Mouse (Mus musculus) spleen, adult 2 months (tissue): ENCODE data around the gene Ube2t. TPM values are rescaled to one million over a fixed set of nuclear protein-coding genes. Genes with fewer than 3 reads are reported as not detected.

ENCODE experiments used
- DNase-seq, 2 experiments: peaks; one replicate each; pipeline versions ENCODE4 v3.0.0 to v3.0.0-alpha.2; 2012 to 2021; ENCODE audit warnings: low spot score in 2 of 2, low read depth in 1 of 2
- H3K27ac ChIP-seq: fragments of 200-500 bp; 2 replicates; pipeline ENCODE4 v1.5.1; 2012; ENCODE audit warnings: low read length, inconsistent platforms; ENCODE audit not compliant: insufficient read depth
- H3K27me3 ChIP-seq: fragments of 200-500 bp; 2 replicates; pipeline ENCODE4 v1.6.1; 2012; ENCODE audit warnings: mild to moderate bottlenecking, moderate library complexity, low read length, inconsistent platforms; ENCODE audit not compliant: control insufficient read depth, insufficient read depth
- H3K36me3 ChIP-seq: fragments of 200-500 bp; 2 replicates; pipeline ENCODE4 v1.6.1; 2012; ENCODE audit warnings: mild to moderate bottlenecking, low read length, inconsistent platforms; ENCODE audit not compliant: control insufficient read depth, insufficient read depth
- H3K4me1 ChIP-seq: fragments of 200-500 bp; 2 replicates; pipeline ENCODE4 v1.6.1; 2011; ENCODE audit warnings: inconsistent platforms; ENCODE audit not compliant: control insufficient read depth, insufficient read depth, insufficient read length
- H3K4me3 ChIP-seq: fragments of 200-500 bp; 2 replicates; pipeline ENCODE4 v1.5.1; 2011; ENCODE audit warnings: mild to moderate bottlenecking, inconsistent platforms; ENCODE audit not compliant: insufficient read depth, insufficient read length; ENCODE audit errors: extremely low read depth
- CTCF ChIP-seq: fragments of 200-500 bp; IDR thresholded peaks from 2 replicates; pipeline ENCODE4 v1.5.1; 2011; ENCODE audit warnings: mild to moderate bottlenecking, inconsistent platforms; ENCODE audit not compliant: insufficient read depth, insufficient read length, insufficient replicate concordance; ENCODE audit errors: extremely low read depth
- POLR2A ChIP-seq: fragments of 200-500 bp; IDR thresholded peaks from 2 replicates; pipeline ENCODE4 v1.6.1; 2011; ENCODE audit warnings: low read depth, low read length, inconsistent platforms
- WGBS: fragments of 180-500 bp; shearing (Covaris S2); methylation state at CpG from one replicate; pipeline ENCODE4 v1.1.7; 2018; 5-methylcytosine and 5-hydroxymethylcytosine counted together
- polyA plus RNA-seq: library from polyadenylated mRNA; depleted of rRNA; stranded (reverse); fragments of >200 nt; gene quantifications from 2 replicates; pipeline ENCODE4 v1.2.3, GENCODE M21; 2012

The Ube2t gene
- polyA plus RNA-seq, 1 experiment: 3.8 TPM

DNA sequence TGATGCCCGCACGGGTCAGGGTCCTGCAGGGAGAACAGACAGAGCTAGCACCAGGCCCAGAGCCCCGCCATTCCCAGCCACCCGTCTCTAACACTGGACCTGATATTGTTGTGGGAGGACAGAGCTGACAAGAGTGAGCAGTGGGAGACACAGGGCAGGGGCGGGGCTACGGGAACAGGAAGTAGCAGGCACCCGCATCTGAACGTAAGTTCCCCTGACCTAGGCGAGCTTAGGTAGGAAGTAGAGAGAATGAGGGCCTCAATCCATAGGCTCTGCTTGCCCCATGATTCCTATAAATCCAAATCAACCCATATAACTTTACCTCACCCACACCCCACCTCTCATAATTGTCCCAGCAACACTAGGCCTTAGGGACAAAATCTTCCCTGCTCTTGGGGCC is 38.2 kb downstream of the Ube2t start:
- Histone ChIP-seq H3K27ac (no peak overlapping the region), H3K27me3 (no peaks in the 10 kb centered on the region), H3K36me3 (no peaks in the 10 kb centered on the region), H3K4me1 (no peaks in the 10 kb centered on the region), H3K4me3 (no peak overlapping the region)
- no peak for DNase-seq
- TF ChIP-seq CTCF (no peak), POLR2A (no peak)
- WGBS: 60% methylated on average over 9 of the region's 9 CpGs

DNA sequence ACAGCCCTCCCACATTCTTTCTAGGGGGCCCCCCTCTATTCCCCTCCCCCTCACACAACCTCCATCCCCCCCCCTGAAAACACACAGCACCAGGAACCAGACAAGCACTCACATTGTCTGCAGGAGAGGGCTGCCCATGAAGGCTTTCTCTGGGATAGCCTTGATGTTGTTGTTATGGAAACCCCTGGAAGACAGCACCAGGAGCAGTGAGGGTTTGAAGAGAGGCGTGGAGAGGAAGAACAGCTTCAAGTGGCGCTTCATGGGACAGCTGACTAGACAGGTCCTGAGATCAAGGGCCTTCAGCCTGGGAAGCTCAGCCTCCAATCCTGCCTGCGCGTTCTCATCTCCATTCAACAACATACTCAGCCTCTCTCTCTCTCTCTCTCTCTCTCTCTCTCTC is 41.0 kb downstream of the Ube2t start:
- DNase-seq: no peak
- TF ChIP-seq POLR2A (no peak), CTCF (no peak)
- H3K36me3 ChIP-seq: no peaks in the 10 kb centered on the region
- 74% methylated on average over 4 of the region's 4 CpGs for WGBS
- H3K4me1 ChIP-seq: no peaks in the 10 kb centered on the region
- H3K27me3 ChIP-seq: no peaks in the 10 kb centered on the region
- no peak overlapping the region for H3K27ac ChIP-seq
- H3K4me3 ChIP-seq: no peak overlapping the region

DNA sequence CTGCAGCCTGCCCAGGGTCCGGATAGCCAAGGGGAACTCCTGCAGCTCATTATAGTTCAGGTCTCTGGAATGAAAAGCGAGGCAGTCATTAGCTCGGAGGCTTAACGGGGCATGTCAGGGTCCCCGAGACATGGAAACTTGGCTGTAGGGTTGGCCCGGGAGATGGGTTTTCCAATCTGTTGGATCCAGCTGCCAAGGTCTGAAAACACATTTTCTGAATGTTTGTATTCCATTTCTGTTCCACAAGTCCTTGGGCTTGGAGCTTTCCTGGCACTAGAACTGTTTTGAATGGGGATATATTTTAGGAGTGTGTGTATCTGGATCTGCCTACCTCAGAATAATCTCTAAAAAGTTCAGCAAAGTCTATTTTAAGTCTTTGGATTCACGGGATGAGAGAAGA is 43.3 kb downstream of the Ube2t start:
- H3K27me3 ChIP-seq: no peaks in the 10 kb centered on the region
- no peaks in the 10 kb centered on the region for H3K36me3 ChIP-seq
- no peak overlapping the region for H3K4me3 ChIP-seq
- no peak for DNase-seq
- whole genome bisulfite sequencing: 90% methylated on average over 7 of the region's 7 CpGs
- no peak overlapping the region for H3K27ac ChIP-seq
- TF ChIP-seq CTCF (no peak), POLR2A (no peak)
- no peaks in the 10 kb centered on the region for H3K4me1 ChIP-seq

DNA sequence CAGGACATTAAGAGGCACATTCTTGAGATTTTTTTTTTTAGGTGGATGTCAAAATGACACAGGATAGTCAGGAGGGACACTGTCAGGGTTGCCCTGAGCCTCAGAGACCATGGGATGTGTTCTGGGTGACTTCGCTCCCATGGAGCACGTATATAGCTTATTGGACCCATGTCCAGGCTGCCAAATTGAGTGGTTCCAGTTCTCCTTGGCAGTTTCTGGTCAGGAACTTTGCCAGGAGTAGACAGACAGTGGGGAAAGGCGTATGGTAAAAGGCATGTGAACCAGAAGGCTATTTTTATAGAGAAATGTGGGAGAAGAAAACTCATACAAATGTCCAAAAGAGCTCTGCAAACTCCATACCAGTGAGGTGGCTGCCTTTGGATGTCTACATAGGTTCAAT is 47.5 kb downstream of the Ube2t start:
- Histone ChIP-seq H3K36me3 (no peaks in the 10 kb centered on the region), H3K27me3 (no peaks in the 10 kb centered on the region), H3K27ac (no peak overlapping the region), H3K4me1 (no peaks in the 10 kb centered on the region), H3K4me3 (no peak overlapping the region)
- TF ChIP-seq CTCF: no peak
- TF ChIP-seq POLR2A: no peak
- no peak for DNase-seq
- WGBS: 76% methylated on average over 3 of the region's 3 CpGs

DNA sequence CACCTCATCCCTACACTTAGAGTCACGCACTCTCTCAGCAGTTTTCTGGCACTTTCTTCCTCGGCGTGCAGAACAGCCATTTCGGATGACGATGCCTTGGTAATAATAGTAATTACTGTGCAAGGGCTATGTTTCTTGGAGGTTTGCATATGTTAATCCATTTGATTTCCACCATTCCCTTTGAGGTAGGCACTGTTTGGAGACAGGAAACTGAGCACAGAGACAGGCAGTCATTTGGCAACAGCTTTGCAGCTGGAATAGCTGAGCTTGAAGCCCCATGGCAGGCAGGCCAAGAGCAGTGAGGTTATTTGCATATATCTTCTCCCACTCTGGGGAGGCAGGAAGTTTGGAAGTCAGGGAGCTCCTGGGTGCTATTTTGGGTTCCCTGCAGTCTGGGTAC is 49.5 kb downstream of the Ube2t start:
- H3K4me1 ChIP-seq: no peaks in the 10 kb centered on the region
- WGBS: 94% methylated on average over 5 of the region's 5 CpGs
- H3K27ac ChIP-seq: no peak overlapping the region
- DNase-seq: no peak
- H3K4me3 ChIP-seq: no peak overlapping the region
- no peaks in the 10 kb centered on the region for H3K27me3 ChIP-seq
- no peaks in the 10 kb centered on the region for H3K36me3 ChIP-seq
- no peak for TF ChIP-seq POLR2A
- no peak for TF ChIP-seq CTCF

DNA sequence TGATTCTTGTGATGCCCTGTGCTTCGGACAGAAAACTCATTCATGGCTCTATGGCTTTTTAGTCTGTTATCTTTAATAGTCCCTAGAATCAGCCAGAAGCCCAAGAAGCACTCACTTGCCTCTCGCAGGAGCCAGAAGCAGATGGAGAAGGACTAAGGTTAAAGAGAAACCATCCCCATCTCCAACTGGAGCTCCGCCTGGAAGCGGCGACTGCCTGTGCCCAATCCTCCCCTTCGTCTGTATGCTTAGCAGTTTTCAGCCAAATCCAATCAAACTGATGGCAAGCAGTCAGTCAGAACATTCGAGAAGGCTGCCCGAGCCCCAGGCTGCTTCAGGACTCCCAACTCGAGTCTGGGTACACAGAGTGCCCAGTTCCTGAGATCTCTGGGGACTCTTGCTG is 50.1 kb downstream of the Ube2t start:
- 81% methylated on average over 9 of the region's 9 CpGs for WGBS
- H3K4me3 ChIP-seq: no peak overlapping the region

DNA sequence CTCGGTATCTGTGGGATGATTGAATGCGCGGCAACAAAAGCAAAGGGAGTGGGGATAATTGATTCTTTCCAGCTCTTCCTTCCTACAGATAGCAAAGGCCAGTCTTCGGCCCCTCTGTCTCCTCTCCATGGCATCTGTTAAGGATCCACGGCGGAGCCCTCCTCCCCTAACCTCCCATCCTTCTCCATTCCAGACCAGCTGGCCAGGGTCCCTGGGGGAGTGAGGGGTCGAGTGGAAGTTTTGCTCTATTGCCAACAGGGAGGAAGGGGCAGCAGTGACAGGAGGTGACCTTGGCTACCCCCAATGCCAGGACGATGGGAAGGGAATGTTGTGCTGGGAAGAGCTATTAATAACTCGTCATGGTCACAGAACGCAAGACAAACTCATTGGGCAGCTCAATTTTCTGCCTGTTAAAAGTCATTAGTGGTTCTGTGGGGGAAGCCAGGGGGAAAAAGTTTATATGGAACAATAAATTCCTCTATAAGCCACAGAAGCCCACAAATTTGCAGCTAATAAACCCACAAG is 52.6 kb downstream of the Ube2t start:
- no peak overlapping the region for H3K27ac ChIP-seq
- 77% methylated on average over 10 of the region's 10 CpGs for WGBS
- DNase-seq: no peak
- H3K4me1 ChIP-seq: peaks cover 8% of the 10 kb centered on the region; the same call in 1 of the 2 replicates
- no peak overlapping the region for H3K4me3 ChIP-seq
- no peaks in the 10 kb centered on the region; the same call in 1 of the 2 replicates for H3K27me3 ChIP-seq
- TF ChIP-seq POLR2A (no peak), CTCF (no peak)
- no peaks in the 10 kb centered on the region for H3K36me3 ChIP-seq

More for the DNA sequence above, 50.1 kb downstream of the Ube2t start:
- DNase-seq: no peak
- Histone ChIP-seq H3K36me3 (no peaks in the 10 kb centered on the region), H3K27ac (no peak overlapping the region), H3K27me3 (no peaks in the 10 kb centered on the region), H3K4me1 (no peaks in the 10 kb centered on the region)
- TF ChIP-seq POLR2A (no peak), CTCF (no peak)
